Mouse (Mus musculus): ENCODE measurements around the gene Fibcd1.

DNA sequence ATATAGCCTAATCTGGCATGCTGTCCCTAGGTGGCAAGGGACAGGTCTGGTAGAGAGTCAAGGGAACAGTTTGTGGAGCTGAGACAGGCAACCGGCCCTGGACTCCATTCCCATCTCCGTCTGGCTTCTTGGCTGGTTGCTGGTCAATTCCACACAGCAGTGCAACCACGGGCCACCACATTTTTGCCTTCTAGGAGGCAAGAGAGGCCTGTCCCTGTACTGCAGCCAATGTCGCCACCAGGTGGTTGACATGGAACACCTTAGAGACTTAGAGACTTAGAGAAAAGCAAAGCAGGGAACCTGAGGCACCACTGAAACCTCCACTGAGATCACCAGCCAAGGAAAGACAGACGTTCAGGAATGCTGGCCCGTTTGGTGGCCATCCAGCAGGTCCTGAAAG is 39.0 kb upstream of the Fibcd1 start:
- peak; percentile 85 for TF ChIP-seq CTCF (IDR thresholded peaks at IDR 0.05; ENCODE audit: extremely low read depth, insufficient read depth, low read length)
- no peak for TF ChIP-seq POLR2A (IDR thresholded peaks at IDR 0.05; ENCODE audit: extremely low read depth, insufficient read depth, low read length)
